Mouse (Mus musculus): Measurements from ENCODE around the gene Cdc16.
"Not testable (repeated sequence)": the region's sequence is repeated elsewhere in the genome, so short reads cannot be mapped to it uniquely, and the experiment has no call there.

Gene Cdc16

DNA sequence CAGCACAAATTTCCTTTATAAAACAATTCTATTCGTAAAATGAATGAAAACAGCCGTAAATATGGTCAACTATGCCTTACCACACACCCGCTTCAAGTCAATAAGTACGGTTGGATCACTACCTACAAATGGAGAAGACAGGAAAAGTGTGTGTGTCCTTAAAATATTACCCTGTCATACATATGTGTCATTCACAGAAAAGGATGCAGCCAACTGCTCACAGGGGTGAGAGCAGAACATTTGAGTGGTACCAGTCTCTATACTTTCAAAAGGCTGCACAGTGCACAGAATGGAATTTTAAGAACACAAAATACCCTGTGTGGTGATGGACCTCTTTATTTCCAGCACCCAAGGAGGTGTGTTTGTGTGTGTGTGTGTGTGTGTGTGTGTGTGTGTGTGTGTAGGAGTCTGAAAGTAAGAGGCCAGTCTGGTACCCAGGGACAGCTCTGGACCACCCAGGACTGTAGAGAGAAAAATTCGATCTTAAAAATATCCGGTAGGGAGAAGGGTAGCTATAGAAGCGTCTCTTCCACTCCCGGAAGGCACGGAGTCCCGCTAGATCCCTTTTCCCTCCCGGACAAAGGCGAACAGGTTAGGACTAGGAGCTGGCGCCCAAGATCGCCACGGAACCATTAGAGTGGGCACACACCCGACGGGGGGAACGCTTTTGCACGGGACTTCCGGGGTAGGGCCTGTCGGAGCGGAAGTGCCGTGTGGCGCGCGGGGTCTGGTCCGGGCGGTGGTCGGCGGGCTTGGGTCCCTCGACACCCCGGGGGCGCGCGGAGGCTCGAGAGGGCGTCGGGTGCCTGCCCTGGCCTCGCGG lies at the start of gene Cdc16:
TSS of gene Cdc16 (plus strand) at position 695 of the 823 bp plus-strand sequence.
- DNase-seq: peak; percentile 94 to 95

DNA sequence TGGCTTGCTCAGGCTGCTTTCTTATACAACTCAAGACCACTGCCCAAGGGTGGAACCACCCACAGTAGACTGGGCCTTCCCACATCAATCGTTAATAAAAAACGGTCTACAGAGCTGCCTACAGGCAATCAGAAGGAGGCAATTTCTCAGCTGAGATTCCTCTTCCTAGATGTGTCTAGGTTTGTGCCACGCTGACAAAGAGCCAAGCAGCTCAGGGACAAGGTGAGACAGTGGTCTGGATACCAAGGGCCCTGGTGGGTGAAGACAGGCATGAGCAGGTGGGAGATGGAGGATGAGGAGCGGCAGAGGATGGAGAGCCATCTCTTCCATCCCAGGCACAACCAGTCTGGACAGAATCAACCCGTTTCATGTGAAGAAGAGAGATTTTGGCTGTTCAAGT lies 49.0 kb upstream of the Cdc16 start:
- DNase-seq: no peak

DNA sequence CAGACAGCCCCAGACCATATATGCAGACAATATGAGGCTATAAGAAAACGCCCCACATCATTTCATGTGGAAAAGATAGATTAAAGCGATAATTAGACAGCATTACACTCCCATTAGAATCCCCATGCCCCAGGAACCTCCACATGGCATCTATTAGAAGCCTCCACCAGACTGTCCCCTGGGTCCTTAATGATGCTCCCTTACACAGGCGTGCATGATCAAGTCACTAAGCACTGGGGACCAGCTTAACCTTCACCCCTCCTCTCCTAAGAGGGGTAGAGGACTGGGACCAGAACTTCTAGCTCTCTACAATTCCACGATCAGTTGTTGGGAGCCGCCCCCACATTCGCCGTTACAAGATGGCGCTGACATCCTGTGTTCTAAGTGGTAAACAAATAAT lies 38.5 kb upstream of the Cdc16 start:
- no peak for DNase-seq

DNA sequence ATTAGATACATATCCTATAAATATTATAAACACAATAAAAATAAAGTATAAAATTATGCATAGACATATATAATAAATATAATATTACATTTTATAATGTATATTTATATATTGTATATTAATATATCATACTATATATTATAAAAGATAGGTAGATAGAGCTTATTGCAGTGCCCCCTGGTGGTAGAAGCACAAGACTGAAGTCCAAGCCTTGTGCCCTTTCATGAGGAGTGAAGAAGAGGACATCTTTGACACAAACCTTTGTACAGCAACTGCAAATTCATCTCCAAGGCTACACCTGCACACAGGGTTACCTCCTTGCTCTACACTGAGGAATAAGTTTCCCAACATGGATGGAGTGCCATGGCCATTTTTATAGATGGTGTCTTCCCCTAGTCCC lies 31.8 kb upstream of the Cdc16 start:
- peak; percentile 62 to 66 for DNase-seq

DNA sequence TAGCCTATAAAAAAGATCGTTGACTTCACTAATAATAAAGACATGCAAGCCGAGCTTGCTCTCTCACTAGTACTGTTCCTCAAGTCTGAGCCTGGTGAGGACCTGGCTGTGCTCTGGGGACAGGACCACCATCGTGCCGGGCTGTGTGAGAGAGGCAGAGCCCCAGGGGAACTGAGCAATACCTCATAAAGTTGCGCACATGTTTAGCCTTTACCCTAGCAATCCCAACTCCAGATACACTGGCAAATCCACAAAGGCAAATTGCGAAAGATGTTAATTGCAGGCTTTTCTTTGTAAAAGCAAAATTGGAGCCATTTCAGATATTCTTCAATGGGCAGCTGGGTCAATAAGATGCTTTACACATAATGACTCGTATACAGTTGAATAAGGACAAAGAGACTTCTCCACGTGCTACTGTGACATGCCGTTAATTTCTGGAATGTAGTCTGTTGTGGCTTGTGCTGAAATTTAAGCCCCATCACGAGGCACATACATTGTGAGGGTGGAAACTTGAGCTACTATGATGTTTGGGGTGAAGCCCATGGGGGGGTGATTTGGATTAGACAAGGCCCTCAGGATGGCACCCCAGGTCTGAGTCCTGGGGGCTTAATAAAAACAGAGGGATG lies 29.9 kb upstream of the Cdc16 start:
- DNase-seq: no peak

DNA sequence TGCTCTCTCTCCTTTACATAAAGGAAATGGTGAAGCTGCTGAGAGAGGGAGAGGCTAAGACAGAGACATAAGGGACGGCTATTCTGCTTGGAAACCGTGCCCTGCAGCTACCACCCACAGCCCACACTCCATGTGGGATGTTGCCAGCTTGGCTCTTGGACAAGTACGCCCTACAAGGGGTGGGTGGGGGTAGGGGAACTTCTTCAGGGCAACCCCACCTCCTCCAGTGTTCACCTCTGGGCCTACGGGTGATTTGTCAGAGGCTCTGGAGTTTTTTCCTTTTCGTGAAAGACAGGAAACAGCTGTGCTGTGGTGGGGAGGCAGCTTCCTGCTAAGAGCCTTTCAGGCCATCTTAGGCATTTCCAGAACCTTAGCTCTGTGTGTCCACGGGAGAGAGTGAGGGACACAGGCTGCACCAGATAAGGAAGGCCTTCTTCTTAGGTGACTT lies 17.1 kb upstream of the Cdc16 start:
- peak; percentile 48 to 66 for DNase-seq

DNA sequence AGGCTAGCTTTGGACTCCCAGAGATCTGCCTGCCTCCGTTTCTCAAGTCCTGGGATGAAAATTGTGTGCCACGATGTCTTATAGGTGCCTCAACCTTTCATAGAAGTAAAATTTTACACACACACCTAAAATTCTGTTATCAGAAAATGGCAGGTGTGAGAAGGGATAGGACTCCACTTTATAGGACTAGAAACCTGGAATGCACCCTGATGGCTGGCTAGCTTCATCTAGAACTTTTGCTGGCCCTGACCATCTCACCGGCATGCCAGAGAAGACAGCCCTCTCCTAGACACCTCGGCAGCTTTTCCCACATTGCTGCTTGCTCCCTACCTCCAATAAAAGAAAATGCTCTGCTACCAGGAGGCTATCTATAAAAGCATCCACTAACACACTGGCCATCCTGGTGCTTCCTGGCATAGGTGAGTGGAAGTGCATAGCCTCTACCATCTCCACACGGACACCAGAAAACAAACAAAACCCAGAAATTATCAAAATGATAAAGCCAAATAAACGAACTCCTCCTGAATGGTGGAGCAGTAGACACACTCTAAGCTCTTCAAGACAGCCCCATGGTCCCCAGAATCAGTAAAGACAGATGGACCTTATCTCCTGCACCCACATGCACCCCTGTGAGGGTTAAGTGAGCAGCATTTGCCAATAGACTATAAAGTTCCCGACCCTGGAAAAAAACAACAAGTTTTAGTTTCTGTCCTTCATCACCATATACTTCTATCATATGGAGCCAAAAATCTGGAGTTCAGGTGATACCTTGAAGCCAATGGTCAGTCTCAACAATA lies 16.5 kb upstream of the Cdc16 start:
- DNase-seq: no peak

DNA sequence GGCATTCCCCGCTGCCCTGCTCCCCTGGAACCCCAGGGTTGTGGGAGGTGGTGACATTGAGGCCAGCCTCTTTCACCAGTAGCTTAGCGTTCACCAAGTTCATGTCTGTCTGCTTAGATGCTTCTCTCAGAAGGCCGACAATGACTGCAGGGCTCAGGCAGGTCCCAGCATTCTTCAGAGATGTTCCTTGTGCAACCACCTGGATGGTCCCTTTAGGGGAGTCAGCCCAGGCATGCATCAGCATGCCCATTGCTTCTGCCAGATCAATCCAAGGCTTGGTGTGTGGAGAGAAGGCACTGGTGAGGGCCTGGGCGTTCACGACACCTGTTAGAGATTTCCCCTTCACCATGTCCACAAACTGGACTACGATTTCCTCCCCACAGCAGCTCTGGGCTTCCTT lies 11.3 kb upstream of the Cdc16 start:
- not testable (repeated sequence) for DNase-seq

DNA sequence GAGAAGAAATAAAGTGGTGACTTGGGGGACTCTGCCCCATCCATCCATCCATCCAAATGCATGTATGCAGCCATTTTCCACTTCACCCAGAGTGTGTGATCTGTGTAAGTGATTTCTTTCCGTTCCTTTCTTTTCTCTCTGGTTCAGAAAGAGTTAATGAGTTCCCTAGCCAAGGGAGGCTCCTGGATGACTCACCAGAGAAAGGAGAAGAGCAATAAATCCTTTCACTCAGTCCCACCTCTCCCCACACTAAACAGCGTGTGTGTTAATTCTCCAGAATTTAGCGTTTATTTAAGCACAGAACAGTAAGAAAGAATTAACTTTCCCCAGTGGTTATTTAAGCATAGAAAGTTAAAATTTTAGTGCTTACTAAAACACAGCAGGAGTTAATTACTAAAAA lies 9.8 kb upstream of the Cdc16 start:
- DNase-seq: no peak

DNA sequence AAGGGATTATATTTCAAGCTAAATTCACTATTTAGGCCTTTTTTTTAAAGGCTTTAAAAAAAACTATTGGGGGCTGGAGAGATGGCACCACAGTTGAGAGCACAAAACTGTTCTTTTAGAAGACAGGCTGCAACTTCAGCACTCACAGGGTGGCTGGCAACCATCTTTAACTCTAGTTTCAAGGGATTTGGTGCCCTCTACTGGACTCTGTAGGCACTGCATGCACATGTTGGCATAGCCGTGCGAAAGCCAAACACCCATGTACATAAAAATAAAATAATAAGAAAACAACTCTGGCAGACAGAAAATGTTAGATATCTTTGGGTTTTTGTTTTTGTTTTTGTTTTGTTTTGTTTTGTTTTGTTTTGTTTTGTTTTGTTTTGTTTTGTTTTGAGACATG lies 3.8 kb upstream of the Cdc16 start:
- peak; percentile 91 to 92 for DNase-seq

DNA sequence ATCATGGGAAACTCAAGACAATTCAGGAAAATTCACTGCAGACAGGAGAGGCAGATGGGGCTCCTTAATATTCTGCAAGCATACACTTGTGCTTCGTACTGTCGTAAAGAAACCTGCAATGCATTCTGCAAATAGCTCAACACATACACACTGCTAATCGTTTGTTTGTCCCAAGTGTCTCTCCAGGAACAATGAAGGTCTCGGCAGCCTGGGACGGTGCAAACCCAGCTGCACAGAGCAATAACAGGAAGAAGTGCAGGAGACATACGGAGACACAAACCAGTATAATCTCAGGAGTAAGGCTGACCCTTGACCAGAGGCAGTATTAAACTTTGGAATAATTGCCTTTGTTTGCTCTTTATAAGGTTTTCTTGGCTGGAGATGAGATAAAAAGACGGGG lies 996 bp upstream of the Cdc16 start:
- DNase-seq: no peak

DNA sequence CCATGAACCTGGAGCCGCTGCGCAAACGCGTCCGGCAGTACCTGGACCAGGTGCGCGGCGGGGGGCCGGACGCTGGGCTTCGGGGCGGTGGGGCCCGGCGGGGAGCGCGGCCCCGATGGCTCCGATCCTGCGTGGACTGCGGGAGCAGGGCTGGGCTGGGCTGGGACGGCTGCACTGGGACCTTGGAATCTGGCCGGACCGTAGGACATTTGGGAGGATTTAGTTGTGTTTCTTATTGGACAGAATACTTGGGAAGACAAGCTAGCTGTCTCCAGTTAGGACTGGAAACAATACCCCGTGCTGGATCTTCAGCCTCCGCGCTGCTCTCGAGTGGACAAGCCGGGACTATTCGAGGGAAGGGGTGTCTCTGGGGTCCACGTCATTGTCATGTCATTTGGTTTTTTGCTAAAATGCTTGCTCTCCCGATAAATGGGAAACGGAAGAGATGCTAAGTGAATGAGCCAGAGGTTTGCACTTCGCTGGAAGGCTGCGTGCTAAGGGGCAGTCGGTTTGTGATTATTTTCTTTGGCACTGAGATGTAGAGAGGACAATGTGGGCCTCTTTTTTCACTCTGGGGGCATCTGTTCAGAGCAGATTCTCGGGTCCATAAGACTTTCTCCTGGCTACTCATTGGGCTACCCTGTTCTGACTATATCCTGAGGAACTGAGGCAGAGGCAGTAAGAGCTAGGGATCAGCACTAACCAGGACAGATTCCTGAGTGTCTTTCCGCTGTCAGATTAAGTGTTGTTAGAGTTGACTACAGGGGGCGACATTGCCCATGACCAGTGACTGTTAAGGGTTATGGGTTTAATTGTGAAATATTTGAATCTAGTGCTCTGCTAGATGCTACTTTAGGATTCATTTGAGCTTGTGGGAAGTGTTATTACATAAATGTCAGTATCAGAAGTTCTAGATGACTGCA lies 590 bp downstream of the Cdc16 start:
- DNase-seq: peak; percentile 57 to 70

DNA sequence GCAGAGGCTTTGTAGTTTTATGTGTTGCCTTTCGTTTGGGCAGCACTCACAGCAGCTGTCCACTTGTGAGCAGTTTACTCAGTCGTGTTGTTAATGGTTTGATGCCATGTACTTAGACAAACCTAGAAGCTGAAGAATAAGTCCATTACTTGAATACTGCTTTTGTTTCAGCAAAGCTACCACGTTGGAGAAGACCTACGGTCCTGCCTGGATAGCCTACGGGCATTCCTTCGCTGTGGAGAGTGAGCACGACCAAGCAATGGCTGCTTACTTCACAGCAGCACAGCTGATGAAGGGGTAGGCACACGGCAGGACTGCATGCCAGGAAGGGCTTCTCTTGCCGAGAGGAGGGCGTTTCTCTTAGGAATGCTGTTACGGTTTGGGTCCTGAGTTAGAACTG lies 11.7 kb downstream of the Cdc16 start:
- DNase-seq: no peak

DNA sequence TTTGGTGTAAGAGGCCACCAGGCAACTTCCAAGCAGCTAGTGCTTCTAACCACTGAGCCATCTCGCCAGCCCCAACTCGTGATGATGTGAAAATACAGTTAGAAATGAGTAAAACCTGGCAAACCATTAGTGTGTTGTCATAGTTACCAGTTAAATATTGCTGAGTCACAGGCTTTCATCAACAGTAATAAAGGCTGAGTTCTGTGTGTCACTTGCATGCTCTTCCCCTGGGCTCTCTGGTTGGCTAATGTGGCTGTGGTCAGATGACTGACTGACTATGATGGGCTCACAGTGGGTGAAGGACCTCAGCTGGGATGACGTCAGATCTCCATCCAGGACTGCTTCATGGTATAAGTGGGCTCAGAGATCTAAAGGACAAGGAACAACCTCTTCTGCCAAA lies 23.1 kb downstream of the Cdc16 start:
- DNase-seq: no peak

DNA sequence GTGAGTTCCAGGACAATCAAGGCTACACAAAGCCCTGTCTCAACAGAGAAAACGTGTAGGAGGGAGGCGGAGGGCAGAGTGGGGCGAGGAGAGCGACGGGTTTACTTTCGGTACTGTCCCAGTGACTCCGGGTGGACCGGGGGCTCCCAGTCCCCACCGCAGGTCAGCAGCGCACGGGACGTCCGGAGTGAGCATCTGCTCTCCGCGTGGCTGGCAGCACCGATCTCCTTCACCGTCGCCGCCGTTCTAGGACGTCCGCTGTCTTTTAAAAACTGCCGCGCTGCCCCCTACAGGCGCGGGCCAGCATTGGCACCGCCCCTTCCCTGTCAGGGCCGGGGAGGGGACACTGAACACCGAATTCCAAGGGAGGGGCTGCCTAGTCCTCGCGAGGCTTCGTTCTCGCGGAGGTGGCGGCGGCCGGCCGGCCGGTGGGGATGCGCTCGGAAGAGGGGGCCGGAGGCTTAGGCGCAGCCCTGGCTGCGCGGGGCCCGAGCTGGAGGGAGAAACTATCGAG lies 27.8 kb downstream of the Cdc16 start, which contains the start of gene Upf3a:
TSS of gene Upf3a (plus strand) at position 366 of the 514 bp plus-strand sequence.
- DNase-seq: peak; percentile 92 to 96

DNA sequence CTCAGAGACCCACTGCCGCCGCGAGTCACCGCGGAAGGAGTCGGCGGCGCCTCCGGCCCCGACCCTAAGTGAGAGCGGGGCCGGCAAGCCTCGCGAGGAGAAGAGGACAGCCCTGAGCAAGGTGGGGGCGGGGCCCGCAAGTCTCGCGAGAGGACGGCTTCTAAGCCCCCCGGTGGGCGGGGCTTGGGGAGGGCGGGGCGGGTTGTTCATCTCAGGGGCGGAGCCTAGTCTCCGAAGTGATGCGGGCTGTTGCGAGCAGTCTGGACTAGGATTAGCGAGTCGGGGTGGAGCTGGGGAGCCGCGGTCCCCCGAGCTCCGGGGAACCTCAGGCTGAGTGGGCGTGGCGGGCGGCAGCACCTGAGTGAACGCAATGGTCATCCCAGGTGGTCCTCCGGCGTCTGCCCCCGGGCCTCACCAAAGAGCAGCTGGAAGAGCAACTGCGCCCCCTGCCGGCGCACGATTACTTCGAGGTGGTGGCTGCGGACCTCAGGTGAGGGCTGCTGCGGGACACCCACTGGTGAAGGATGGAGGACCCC lies 28.4 kb downstream of the Cdc16 start:
- DNase-seq: peak; percentile 100

DNA sequence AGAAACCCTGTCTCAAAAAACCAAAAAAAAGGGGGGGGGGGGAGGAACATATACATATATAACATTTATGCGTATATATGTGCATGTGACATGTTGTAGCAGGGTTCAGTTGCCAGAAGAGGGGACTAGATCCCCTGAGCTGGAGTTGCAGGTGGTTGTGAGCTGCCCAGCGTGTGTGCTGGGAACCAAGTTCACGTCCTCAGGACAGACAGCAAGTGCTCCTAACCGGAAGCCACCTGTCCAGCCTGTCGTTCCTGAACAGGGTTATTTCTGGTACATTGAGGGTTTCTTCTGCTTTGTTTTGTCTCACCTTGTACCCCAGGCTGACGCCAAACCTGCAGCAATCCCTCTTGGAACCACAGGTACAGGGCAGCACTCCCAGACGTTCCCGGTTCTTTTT lies 32.1 kb downstream of the Cdc16 start:
- no peak for DNase-seq

DNA sequence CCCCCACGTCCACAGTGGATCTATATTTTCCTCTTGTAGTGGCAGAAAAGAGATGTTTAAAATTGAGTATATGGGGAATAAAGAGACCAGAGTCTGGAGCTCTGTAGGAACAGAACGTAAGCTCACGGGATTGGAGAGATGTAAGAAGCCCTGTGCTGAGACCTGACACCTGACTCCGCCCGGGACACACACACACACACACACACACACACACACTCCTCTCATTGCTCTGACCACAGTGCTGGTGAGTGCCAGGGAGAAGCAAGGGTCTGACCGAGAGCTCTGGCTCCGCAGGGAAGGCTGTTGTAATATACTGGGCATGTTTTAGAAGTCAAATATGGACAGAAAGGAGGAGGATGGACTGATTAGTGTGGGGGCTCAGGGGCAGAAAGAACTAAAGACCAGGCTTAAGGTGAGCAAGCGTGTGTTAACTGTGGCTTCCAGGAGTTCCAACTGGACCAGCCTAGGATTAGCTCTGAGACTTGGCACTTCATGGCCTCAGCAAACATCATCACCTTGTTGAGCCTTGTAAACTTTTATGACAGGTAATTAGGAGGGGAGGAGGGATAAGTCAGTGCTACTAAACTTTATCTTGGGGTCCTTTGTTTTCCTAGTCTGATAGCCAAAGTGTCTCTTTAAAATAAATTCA lies 35.7 kb downstream of the Cdc16 start:
- DNase-seq: no peak

DNA sequence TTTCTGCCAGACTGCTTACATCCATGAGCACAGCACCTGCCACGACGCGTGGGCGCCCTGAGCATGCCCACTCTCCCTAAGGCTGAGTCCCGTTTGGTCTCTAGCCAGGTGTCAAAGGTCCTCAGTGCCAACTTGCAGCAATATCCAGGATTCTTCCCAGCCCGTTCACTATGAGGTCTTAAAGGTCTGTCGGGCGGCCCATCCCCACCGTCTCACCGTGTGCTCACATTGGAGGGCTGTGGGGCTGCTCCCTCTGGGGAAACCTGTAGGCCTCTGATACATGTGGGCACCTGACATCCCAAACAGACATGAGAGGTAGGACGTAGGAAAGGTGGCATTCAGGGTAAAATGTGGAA lies 36.2 kb downstream of the Cdc16 start:
- no peak for DNase-seq

DNA sequence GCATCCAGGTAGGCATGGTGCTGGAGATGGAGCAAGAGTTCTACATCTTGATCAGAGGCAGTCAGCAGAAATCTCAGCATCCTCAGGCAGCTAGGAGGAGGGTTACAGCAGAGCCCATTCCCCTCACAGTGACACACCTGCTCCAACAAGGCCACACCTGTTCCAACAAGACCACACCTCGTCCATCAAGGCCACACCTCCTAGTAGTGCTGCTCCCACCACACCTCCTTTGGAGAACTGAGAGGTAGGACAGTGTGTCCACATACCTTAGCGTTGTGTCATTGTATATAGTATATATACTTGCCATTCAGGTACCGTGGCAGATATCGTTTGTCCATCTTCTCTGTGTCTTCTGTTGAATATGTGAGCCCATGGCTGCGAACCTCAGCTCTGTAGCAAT lies 40.2 kb downstream of the Cdc16 start:
- no peak for DNase-seq

DNA sequence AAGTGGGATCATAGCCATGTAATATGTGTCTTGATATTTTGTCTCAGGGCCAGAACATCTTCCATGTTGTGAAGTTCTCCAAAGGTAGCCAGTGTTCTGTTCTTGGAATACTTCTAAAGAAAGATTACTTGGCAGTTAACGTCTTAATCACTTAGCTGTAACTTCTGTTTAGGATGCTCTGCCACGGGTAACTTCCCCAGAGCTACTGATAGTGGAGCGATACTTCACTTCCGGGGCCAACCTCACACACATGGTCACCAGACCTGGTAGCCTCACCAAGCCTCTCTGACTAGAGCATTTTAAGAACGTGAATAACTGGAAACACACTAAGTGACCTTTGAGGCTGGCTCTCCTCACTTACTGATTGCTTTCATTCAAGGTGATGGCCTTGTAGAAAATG lies 42.1 kb downstream of the Cdc16 start:
- DNase-seq: no peak
